Mouse (Mus musculus) lung, postnatal 25 days (tissue): ENCODE data around the gene Rasl2-9.
"Not testable (repeated sequence)": the region's sequence is repeated elsewhere in the genome, so short reads cannot be mapped to it uniquely, and the experiment has no call there.

Experiments
- DNase-seq: peaks from one replicate; pipeline ENCODE4 v3.0.0; 2022; ENCODE audit warnings: low spot score

Rasl2-9 gene

GRCm38 (mm10) chr7:5125549-5126406 lies at the start of gene Rasl2-9:
Rasl2-9 (minus strand) TSS chr7:5125950.
- DNase-seq = peak; percentile 67

- not testable (repeated sequence) for DNase-seq
These were observed 23.8 kb upstream of the Rasl2-9 start, which contains the start of gene Vmn1r55 for GRCm38 (mm10) chr7:5149570-5149969. Vmn1r55 (minus strand) TSS chr7:5149670.

- no peak for DNase-seq
These were observed 672 bp downstream of the Rasl2-9 start for GRCm38 (mm10) chr7:5125078-5125477.

- DNase-seq = no peak
These were observed 8.9 kb downstream of the Rasl2-9 start, which contains the start of gene Rfpl4 for GRCm38 (mm10) chr7:5116850-5117249. Rfpl4 (minus strand) TSS chr7:5116950.

GRCm38 (mm10) chr7:5112701-5113100 lies 13.0 kb downstream of the Rasl2-9 start:
- no peak for DNase-seq

GRCm38 (mm10) chr7:5109301-5109700 lies 16.4 kb downstream of the Rasl2-9 start:
- no peak for DNase-seq

GRCm38 (mm10) chr7:5108272-5108671 lies 17.5 kb downstream of the Rasl2-9 start:
- no peak for DNase-seq

- no peak for DNase-seq
These were observed 23.2 kb downstream of the Rasl2-9 start for GRCm38 (mm10) chr7:5102564-5102963.

- DNase-seq = peak; percentile 63
These were observed 24.6 kb downstream of the Rasl2-9 start for GRCm38 (mm10) chr7:5101066-5101663.

GRCm38 (mm10) chr7:5099796-5100195 lies 26.0 kb downstream of the Rasl2-9 start:
- DNase-seq = no peak

GRCm38 (mm10) chr7:5098769-5099168 lies 27.0 kb downstream of the Rasl2-9 start:
- DNase-seq = no peak

- no peak for DNase-seq
These were observed 32.8 kb downstream of the Rasl2-9 start for GRCm38 (mm10) chr7:5092831-5093510.

- DNase-seq = no peak
These were observed 33.4 kb downstream of the Rasl2-9 start for GRCm38 (mm10) chr7:5092381-5092780.

- no peak for DNase-seq
These were observed 34.6 kb downstream of the Rasl2-9 start for GRCm38 (mm10) chr7:5091008-5091728.

GRCm38 (mm10) chr7:5089853-5090252 lies 35.9 kb downstream of the Rasl2-9 start:
- no peak for DNase-seq

- DNase-seq = no peak
These were observed 37.9 kb downstream of the Rasl2-9 start for GRCm38 (mm10) chr7:5087886-5088285.

- DNase-seq = no peak
These were observed 38.8 kb downstream of the Rasl2-9 start for GRCm38 (mm10) chr7:5086921-5087440.

- DNase-seq = no peak
These were observed 40.2 kb downstream of the Rasl2-9 start for GRCm38 (mm10) chr7:5085512-5085911.

GRCm38 (mm10) chr7:5083325-5084105 lies 42.2 kb downstream of the Rasl2-9 start:
- DNase-seq = peak; percentile 34

- no peak for DNase-seq
These were observed 43.8 kb downstream of the Rasl2-9 start for GRCm38 (mm10) chr7:5081939-5082338.

- DNase-seq = no peak
These were observed 44.5 kb downstream of the Rasl2-9 start for GRCm38 (mm10) chr7:5081241-5081640.
